Mouse (Mus musculus): Measurements from ENCODE around the gene Lmntd1.

The Lmntd1 gene

DNA sequence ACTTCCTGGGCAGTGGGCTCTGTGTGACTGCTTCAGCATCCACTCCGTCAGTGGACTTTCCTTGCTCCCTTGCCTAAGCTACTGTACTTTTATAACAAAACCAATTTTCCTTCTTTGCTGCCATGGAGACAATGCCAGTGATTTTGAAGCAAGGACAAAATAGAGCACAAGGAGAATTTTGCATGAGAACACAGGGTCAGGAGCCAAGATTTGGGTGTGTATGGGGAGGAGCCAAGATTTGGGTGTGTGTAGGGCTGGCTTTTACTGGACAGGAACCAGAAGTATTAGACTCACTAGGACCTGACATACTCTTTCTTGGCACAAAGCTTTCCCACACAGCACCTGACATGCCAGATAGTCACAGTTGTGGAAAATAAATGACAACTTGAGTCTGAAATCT is 179.0 kb downstream of the Lmntd1 start:
- no peak for DNase-seq (ENCODE audit: low spot score in 2 of 2)

DNA sequence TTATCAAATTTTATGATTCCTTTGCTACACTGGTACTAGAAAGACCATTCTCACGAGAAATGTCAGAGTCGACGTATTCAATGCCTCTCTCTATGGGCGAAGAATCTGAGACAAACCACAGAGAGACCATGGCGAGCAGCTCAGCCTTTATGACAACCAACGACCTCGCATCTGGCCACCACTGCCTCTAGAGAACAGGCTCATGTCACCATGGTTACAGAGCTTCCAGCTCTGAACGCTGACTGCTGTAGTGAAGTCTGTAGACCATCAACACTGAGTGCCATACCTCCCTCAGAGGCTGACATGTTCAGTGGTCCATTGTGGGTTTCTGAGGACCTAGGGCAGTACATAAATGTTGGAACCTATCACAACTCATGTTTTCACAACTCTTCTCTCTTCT is 180.2 kb downstream of the Lmntd1 start:
- no peak for DNase-seq (ENCODE audit: low spot score in 2 of 2)

GRCm38 (mm10) chr6:145432711-145433708 is 181.1 kb downstream of the Lmntd1 start:
- no peak for DNase-seq (ENCODE audit: low spot score in 2 of 2)

GRCm38 (mm10) chr6:145431747-145432146 is 182.4 kb downstream of the Lmntd1 start:
- DNase-seq (ENCODE audit: low spot score in 2 of 2): no peak

DNA sequence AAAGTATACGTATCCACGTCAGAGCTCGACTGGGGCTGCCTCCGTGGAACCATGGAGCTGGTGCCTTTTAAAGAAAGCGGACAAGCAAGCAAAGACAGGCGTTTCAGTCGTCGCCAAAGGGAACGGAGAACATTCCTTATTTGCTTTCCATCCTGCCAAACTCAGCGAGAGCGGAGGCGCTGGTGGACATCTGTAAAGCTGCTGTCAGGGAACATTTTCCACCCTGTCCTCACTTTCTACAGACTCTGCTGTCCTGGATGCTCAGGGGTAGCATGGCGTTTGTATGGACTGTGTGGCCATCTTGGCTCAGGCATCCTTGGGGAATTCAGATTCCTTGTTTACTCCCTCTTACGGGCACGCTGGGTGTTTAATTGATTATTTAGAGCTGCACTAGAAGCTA is 186.7 kb downstream of the Lmntd1 start:
- no peak for DNase-seq (ENCODE audit: low spot score in 2 of 2)

- no peak for DNase-seq (ENCODE audit: low spot score in 2 of 2)
These were observed 187.6 kb downstream of the Lmntd1 start for GRCm38 (mm10) chr6:145426501-145426900.

GRCm38 (mm10) chr6:145424156-145424555 is 190.0 kb downstream of the Lmntd1 start:
- no peak for DNase-seq (ENCODE audit: low spot score in 2 of 2)

GRCm38 (mm10) chr6:145423484-145423883 is 190.6 kb downstream of the Lmntd1 start:
- peak; percentile 25 to 48 for DNase-seq (ENCODE audit: low spot score in 2 of 2)

DNA sequence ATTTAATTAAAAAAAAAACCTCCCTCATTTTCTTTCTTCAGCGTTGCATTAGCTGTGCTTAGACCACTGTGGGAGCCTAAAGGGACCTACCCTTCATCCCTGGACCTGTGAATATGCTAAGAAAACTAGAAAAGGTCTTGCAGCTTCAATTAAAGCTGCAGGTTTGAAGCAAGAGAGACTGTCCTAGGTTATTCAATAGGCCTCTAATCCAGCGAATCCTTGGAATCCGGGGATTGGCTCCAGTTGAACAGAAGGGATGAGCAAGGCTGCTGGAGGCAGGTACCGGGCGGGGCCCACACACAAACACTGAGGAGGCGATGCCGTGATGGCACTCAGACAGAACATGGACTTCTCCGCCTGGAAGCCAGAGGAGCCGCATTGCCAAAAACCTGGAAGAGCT is 192.5 kb downstream of the Lmntd1 start:
- no peak for DNase-seq (ENCODE audit: low spot score in 2 of 2)

- DNase-seq (ENCODE audit: low spot score in 2 of 2): no peak
These were observed 193.7 kb downstream of the Lmntd1 start for GRCm38 (mm10) chr6:145420407-145420806.

DNA sequence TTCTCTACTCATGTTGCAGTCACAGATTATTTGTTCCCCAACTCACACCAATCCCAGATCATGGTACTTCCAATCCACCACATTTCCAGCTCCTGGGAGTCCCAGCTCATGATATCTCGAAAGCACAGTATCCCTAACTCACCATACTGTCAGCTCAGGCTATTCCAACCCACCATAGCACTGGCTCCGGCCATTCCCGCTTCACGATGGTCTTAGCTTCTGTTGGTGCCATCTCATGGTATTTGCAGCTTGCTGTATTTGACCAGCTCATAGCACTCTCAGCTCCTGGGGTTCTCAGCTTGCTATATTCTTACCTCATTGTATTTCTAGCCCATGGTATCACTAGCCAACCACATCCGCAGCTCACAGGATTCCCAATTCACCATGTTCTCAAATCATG is 195.3 kb downstream of the Lmntd1 start:
- no peak for DNase-seq (ENCODE audit: low spot score in 2 of 2)

- no peak for DNase-seq (ENCODE audit: low spot score in 2 of 2)
These were observed 196.2 kb downstream of the Lmntd1 start for GRCm38 (mm10) chr6:145417720-145418440.

DNA sequence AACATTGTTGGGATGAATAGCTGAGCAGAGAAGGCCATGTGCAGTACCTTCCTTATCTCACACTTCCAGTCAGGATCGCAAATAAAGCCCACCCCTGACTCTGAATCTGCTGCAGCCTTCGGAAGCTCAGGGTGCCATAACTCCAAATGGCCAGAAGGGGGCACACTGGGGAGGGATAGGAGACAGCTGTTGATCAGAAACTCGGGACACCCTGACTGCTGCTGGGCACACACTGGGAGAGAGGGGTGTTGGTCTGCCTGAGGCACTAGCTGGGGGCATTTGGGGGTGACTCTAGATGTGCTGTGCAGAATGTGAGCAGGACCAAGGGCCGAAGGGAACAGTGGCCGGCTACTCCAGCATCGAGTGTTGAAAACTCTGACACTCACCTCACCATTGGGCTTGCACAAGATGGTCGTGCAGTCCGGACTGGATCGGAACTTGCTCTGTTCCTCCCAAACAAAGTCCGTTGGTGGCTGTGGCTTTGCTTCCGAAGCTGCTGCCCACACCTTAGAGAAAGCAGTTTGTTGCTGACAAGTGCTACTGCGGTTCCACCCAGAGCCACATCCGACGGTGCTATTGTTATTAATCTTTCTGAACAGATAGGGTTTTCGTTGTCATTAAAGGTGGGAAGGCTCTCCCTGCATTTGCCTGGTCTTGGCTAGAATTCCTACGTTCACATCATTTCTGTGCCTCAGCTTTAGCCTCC is 197.0 kb downstream of the Lmntd1 start:
- DNase-seq (ENCODE audit: low spot score in 2 of 2): peak in 1 of 2 experiments; percentile 16

- DNase-seq (ENCODE audit: low spot score in 2 of 2): no peak
These were observed 209.6 kb downstream of the Lmntd1 start for GRCm38 (mm10) chr6:145404369-145405051.

DNA sequence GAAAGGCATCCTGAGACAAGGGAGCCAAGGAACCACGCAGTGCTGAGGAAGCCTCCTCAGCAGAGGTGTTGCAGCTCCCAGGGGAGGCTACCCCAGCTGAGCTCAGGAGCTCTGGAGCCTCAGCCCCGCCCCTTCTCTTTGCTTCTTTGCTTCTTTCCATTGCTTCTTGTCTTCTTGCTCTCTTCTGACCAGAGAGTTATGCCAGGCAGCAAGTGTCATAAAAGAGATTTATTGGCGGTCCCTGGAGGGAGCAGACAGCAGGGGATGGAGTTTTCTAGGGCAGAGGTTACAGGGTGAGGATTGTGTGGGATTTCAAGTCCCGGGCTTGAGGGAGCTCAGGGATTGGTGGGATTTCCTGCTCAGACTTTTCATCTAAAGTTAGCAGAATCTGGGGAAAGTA is 213.0 kb downstream of the Lmntd1 start:
- no peak for DNase-seq (ENCODE audit: low spot score in 2 of 2)

GRCm38 (mm10) chr6:145397881-145398280 is 216.2 kb downstream of the Lmntd1 start:
- no peak for DNase-seq (ENCODE audit: low spot score in 2 of 2)

GRCm38 (mm10) chr6:145396534-145396933 is 217.6 kb downstream of the Lmntd1 start:
- DNase-seq (ENCODE audit: low spot score in 2 of 2): no peak

DNA sequence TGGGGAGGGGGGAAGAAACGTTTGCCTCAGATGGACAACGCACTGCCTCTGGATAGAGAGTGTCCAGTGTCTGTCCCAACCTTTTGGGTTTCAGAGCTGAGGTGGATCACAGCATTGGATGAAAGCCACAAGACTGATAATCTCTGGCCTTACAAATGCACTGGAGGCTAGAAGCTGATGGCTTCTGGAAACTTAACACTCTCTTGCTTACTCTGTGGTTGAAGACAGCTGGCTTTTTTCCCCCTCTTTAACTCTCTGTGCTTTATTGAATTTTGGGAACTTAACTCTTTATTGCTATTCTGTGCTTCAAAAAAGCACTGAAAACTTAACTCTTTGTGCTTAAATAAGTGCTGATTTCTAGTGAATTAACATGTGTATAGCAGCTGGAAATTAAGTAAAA is 223.7 kb downstream of the Lmntd1 start:
- DNase-seq (ENCODE audit: low spot score in 2 of 2): no peak

DNA sequence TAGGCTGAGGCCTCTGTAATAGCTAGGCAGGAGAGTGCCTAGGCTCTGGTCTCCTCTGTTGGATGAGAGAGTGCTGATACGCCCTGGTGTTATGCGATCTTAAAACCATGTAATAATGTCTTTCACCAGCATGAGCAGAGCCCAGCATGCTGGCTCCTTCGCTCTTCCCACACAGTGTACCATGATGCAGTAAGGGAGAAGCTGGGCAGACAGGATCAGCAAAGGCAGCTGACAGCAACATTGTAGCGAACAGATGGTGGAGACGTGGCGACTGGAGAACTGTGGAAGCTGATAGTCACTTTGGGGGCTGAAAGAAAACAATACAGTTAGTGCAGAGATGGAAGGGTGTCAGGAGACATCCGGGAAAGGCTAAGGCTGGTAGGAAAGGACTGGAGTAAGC is 224.2 kb downstream of the Lmntd1 start:
- DNase-seq (ENCODE audit: low spot score in 2 of 2): peak; percentile 75 to 81

GRCm38 (mm10) chr6:145387378-145387777 is 226.7 kb downstream of the Lmntd1 start:
- peak; percentile 25 to 51 for DNase-seq (ENCODE audit: low spot score in 2 of 2)

DNA sequence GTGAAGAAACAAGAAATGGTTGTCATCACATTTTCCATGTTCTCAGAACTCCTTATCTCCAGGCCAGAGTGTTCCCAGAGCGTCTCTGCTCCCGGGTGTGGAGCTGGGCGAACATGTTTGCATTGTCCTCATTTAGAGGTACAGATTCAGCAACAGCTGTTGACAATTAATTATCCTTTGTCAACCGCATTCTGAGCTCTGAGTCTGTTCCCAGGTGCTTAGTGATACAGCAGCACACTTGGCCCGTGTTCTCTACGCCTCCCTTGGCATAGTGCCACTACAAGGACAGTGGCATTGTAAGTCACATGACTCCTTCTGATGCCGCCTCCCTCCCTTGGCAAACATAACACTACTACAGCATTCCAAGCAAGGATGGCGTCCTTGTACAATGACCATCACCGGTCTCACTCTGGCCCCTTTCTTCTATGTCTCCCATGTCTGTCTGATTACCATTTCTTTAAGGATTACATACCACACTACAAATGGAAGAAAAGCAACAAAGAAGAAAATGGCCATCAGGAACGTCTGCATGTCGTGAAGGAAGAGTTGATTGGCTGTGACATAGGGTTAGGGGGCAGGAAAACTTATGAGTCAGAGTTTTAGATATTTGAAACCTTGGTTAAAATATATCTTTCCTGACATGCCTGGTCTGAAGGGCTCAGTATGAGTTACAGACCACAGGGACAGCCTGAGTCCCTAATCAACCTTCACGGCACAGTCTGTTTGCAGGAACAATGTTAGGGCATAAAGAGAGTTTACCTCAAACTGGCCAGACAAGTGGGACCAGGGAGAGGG is 231.3 kb downstream of the Lmntd1 start:
- DNase-seq (ENCODE audit: low spot score in 2 of 2): no peak
